Mouse (Mus musculus) intestine, embryonic 14.5 days (tissue): ENCODE measurements around the gene Slc25a1. TPM values are rescaled to one million over a fixed set of nuclear protein-coding genes. Genes with fewer than 3 reads are reported as not detected.
"Not testable (repeated sequence)": the region's sequence is repeated elsewhere in the genome, so short reads cannot be mapped to it uniquely, and the experiment has no call there.

Experiments used
- ATAC-seq: fragments of 200-750 bp; cut with Nextera tagmentation; replicated peaks from 2 replicates; pipeline ENCODE4 v1.8.0; 2017; ENCODE audit warnings: low read depth, moderate number of reproducible peaks, moderate TSS enrichment, moderate library complexity; ENCODE audit not compliant: low FRiP score, low TSS enrichment
- DNase-seq: peaks from one replicate; pipeline ENCODE4 v3.0.0-alpha.2; 2018; ENCODE audit warnings: low spot score
- H3K27ac ChIP-seq: fragments of 300-500 bp; sonication (generic); 2 replicates; pipeline ENCODE4 v1.5.1; 2014; ENCODE audit warnings: low read depth, mild to moderate bottlenecking, control low read depth
- H3K27me3 ChIP-seq: fragments of 300-500 bp; sonication (generic); replicated peaks from 2 replicates; pipeline ENCODE4 v1.6.1; 2014; ENCODE audit warnings: low read length, control low read depth; ENCODE audit not compliant: control insufficient read depth, insufficient read depth
- H3K36me3 ChIP-seq: fragments of 300-500 bp; sonication (generic); 2 replicates; pipeline ENCODE4 v1.6.1; 2014; ENCODE audit warnings: low read length, control low read depth; ENCODE audit not compliant: control insufficient read depth, insufficient read depth
- H3K4me1 ChIP-seq: fragments of 300-500 bp; sonication (generic); replicated peaks from 2 replicates; pipeline ENCODE4 v1.6.1; 2014; ENCODE audit warnings: low read length, control low read depth, mixed read lengths; ENCODE audit not compliant: control insufficient read depth, insufficient read depth
- H3K4me2 ChIP-seq: fragments of 300-500 bp; sonication (generic); 2 replicates; pipeline ENCODE4 v1.6.1; 2014; ENCODE audit warnings: low read length
- H3K4me3 ChIP-seq: fragments of 300-500 bp; sonication (generic); 2 replicates; pipeline ENCODE4 v1.5.1; 2014; ENCODE audit warnings: low read depth, low read length, control low read depth, mixed read lengths
- H3K9ac ChIP-seq: fragments of 300-500 bp; sonication (generic); 2 replicates; pipeline ENCODE4 v1.6.1; 2014; ENCODE audit warnings: mild to moderate bottlenecking, low read length
- H3K9me3 ChIP-seq: fragments of 300-500 bp; sonication (generic); 2 replicates; pipeline ENCODE4 v1.6.1; 2016; ENCODE audit warnings: low read length, control low read depth; ENCODE audit not compliant: control insufficient read depth
- WGBS: fragments of 180-500 bp; shearing (Covaris S2); extraction: QIAGEN DNeasy Blood & Tissue Kit; methylation state at CpG from one replicate; pipeline ENCODE4 v1.1.7; 2014; 5-methylcytosine and 5-hydroxymethylcytosine counted together
- polyA plus RNA-seq: library from polyadenylated mRNA; unstranded; fragments of >200 nt; fragmentation: Nextera tagmentation; extraction: Ambion mirVana; gene quantifications from 2 replicates; pipeline ENCODE4 v1.2.1, GENCODE M21; 2014

Gene Slc25a1
- polyA plus RNA-seq: 130 and 142 TPM in 2 replicates

GRCm38 (mm10) chr16:17928087-17928580, at the start of gene Slc25a1:
Gene Slc25a1 (minus strand): TSS chr16:17928219.
- Histone ChIP-seq H3K27me3 (no peaks in the 10 kb centered on the region), H3K27ac (peak within 1 kb of the TSS; percentile 85), H3K4me1 (peaks cover 6% of the 10 kb centered on the region; the same call in 1 of the 2 replicates), H3K36me3 (peaks cover 15% of the 10 kb centered on the region; the same call in 1 of the 2 replicates), H3K9ac (peak within 1 kb of the TSS; percentile 75), H3K4me3 (peak within 1 kb of the TSS; percentile 66), H3K9me3 (no peaks in the 10 kb centered on the region), H3K4me2 (peak within 1 kb of the TSS; percentile 97)
- peak; percentile 85 for DNase-seq
- ATAC-seq: peak; percentile 82
- 0% methylated on average over 47 of the region's 47 CpGs for WGBS

GRCm38 (mm10) chr16:17971853-17972252, 43.8 kb upstream of the Slc25a1 start:
- WGBS: 73% methylated on average over 5 of the region's 5 CpGs
- Histone ChIP-seq H3K9ac (no peak overlapping the region), H3K4me2 (no peak overlapping the region), H3K4me1 (no peaks in the 10 kb centered on the region), H3K9me3 (no peaks in the 10 kb centered on the region), H3K4me3 (no peak overlapping the region), H3K27ac (no peak overlapping the region), H3K36me3 (no peaks in the 10 kb centered on the region), H3K27me3 (no peaks in the 10 kb centered on the region)
- DNase-seq (no peak), ATAC-seq (no peak)

DNA sequence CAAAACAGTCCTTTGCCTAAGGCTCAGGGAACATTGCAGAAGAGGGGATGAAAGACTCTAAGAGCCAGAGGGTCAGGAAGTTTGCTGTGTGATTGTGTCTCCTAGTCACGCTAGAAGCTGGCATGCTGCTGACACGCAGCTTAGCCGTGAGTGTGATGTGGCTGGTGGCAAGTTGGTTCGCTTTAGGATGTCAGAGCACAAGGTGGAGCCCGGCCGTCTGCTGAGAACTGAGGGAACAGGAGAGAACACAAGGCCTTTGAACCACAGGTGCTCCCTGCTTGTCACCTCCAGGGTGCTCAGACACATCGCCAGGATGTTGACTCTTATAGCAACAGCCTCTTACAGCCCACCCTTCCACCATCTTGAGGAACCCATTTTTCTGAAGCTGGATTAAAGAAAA, 34.1 kb upstream of the Slc25a1 start:
- Histone ChIP-seq H3K9ac (no peak overlapping the region), H3K36me3 (no peaks in the 10 kb centered on the region), H3K27ac (no peak overlapping the region), H3K9me3 (no peaks in the 10 kb centered on the region), H3K4me3 (no peak overlapping the region), H3K27me3 (no peaks in the 10 kb centered on the region), H3K4me1 (no peaks in the 10 kb centered on the region), H3K4me2 (no peak overlapping the region)
- WGBS: 78% methylated on average over 7 of the region's 7 CpGs
- no peak for ATAC-seq
- no peak for DNase-seq

GRCm38 (mm10) chr16:17956052-17956638, 28.1 kb upstream of the Slc25a1 start:
- DNase-seq, ATAC-seq, H3K27ac ChIP-seq, H3K36me3 ChIP-seq, H3K9me3 ChIP-seq, H3K9ac ChIP-seq, H3K4me3 ChIP-seq, H3K27me3 ChIP-seq, H3K4me2 ChIP-seq, H3K4me1 ChIP-seq: not testable (repeated sequence)
- 96% methylated on average over 16 of the region's 17 CpGs for WGBS

DNA sequence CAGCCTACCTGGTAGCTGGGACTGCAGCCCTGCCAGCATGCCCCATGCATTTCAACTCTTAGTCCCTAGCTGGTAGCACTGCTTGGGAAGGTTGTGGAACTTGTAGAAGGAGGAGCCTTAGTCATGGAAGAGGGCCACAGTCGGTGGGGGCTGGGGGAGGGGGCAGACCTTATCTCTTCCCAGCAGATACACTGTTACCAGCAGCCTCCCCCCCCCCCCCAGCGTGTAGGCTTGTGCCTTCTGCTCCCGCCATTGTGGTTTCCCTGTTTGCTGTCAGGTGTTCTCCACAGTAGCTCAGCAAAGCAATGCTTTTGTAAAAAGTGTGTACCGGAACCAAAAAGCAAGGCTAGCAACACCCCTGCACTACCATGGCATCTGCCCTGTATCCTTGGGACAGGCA, 23.6 kb upstream of the Slc25a1 start:
- Histone ChIP-seq H3K36me3 (no peaks in the 10 kb centered on the region), H3K9me3 (no peaks in the 10 kb centered on the region; the same call in 1 of the 2 replicates), H3K4me2 (no peak overlapping the region), H3K27ac (no peak overlapping the region), H3K9ac (no peak overlapping the region), H3K4me1 (no peaks in the 10 kb centered on the region), H3K4me3 (no peak overlapping the region), H3K27me3 (no peaks in the 10 kb centered on the region)
- WGBS: 86% methylated on average over 4 of the region's 4 CpGs
- no peak for ATAC-seq
- no peak for DNase-seq

DNA sequence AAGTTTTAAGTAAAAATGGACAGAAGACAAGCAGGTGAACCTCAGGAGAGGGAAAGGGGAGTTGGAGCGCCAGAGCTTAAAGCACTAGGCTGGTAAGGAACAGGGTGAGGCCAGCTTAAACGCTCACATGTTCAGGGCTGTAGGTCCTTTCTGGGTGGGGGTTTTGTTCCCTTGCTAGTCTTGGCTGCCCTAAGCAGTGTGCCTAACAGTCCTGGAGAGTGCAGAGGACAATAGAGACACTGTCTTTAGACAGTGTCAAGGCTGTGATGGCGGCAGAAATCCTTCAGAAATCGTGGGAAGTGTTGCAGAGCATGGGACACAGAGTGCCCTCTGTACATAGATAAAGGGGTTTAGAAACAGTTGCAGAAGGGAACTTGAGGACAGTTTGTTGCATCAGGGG, 22.0 kb upstream of the Slc25a1 start:
- H3K36me3 ChIP-seq: no peaks in the 10 kb centered on the region
- no peak overlapping the region for H3K4me3 ChIP-seq
- 0 out of 2 replicates have a peak, but pooled peaks have one; percentile 40 for ATAC-seq
- no peak overlapping the region for H3K4me2 ChIP-seq
- no peak overlapping the region for H3K27ac ChIP-seq
- no peak overlapping the region for H3K9ac ChIP-seq
- no peaks in the 10 kb centered on the region for H3K4me1 ChIP-seq
- no peaks in the 10 kb centered on the region for H3K27me3 ChIP-seq
- no peaks in the 10 kb centered on the region for H3K9me3 ChIP-seq
- DNase-seq: no peak
- WGBS: 69% methylated on average over 4 of the region's 4 CpGs

DNA sequence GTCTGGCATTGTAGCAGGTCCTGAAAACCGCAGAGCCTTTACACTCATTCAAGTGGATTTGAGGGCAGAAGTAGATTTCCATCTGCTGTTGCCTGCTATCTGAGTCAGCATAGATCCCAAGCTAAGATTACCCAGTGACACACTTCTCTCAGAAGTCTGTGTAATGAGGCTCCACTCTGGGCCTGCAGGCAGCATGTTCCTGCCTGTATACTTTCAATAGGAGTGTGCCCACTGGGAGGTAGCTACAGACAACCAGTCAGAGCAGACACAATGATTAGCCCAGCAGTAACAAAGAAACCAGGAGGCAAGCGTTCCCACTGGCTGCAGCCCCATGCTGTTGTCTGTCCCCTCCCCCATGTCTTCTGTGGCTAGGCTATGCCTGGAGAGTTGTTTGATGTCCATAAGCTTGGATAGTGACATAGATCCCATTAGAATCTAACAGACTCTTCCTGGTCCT, 21.4 kb upstream of the Slc25a1 start:
- 50% methylated on average over 2 of the region's 2 CpGs for WGBS
- no peaks in the 10 kb centered on the region for H3K4me1 ChIP-seq

GRCm38 (mm10) chr16:17945081-17945831, 17.2 kb upstream of the Slc25a1 start:
- Histone ChIP-seq H3K27ac (no peak overlapping the region), H3K9me3 (no peaks in the 10 kb centered on the region), H3K4me3 (no peak overlapping the region), H3K27me3 (no peaks in the 10 kb centered on the region), H3K36me3 (no peaks in the 10 kb centered on the region), H3K4me1 (no peaks in the 10 kb centered on the region; the same call in 1 of the 2 replicates), H3K4me2 (no peak overlapping the region), H3K9ac (no peak overlapping the region)
- WGBS: 47% methylated on average over 7 of the region's 7 CpGs
- no peak for DNase-seq
- ATAC-seq: peak; percentile 72; the same call in 1 of the 2 replicates

More for the DNA sequence above, 21.4 kb upstream of the Slc25a1 start:
- Histone ChIP-seq H3K4me2 (no peak overlapping the region), H3K9ac (no peak overlapping the region), H3K27ac (no peak overlapping the region), H3K9me3 (no peaks in the 10 kb centered on the region), H3K4me3 (no peak overlapping the region), H3K36me3 (no peaks in the 10 kb centered on the region), H3K27me3 (no peaks in the 10 kb centered on the region)
- ATAC-seq: no peak
- no peak for DNase-seq
